23 mouse cellular contexts compared by ENCODE assay signal in genomic region chr2:11294643-11295191, GRCm38 (mm10).
DNase-seq lines count a peak whose midpoint lies in the region; ATAC-seq and TF ChIP-seq lines count a peak whose summit lies in the region.
"Had no signal": no experiment of that assay in that cellular context is flagged by ENCODE, and none has a peak within 500 bp of the region (broad histone marks: within the 10 kb centered on the region; RNA-seq: fewer than 3 reads in every experiment).

No protein-coding gene starts in this region.

- H3K4me1 ChIP-seq in embryonic facial prominence, embryonic 14.5 days (ENCODE audit: control insufficient read depth, insufficient read depth, low read length): no peaks in the 10 kb centered on the region
- H3K4me1 ChIP-seq in embryonic facial prominence, embryonic 10.5 days: no peaks in the 10 kb centered on the region
- H3K4me1 ChIP-seq in kidney, postnatal 0 days (replicated peaks; ENCODE audit: insufficient read depth, low read length): no peaks in the 10 kb centered on the region
- 0 out of 2 replicates have a peak, but pooled peaks cover 5% of the 10 kb centered on the region for H3K4me1 ChIP-seq in stomach, embryonic 14.5 days (ENCODE audit: control insufficient read depth, insufficient read depth, low read length)
- no peaks in the 10 kb centered on the region for H3K4me1 ChIP-seq in stomach, postnatal 0 days (replicated peaks; ENCODE audit: control insufficient read depth, insufficient read depth)
- H3K4me1 ChIP-seq in stomach, embryonic 16.5 days (ENCODE audit: control insufficient read depth, insufficient read depth, low read length): no peaks in the 10 kb centered on the region
- H3K4me1 ChIP-seq in neural tube, embryonic 15.5 days: no peaks in the 10 kb centered on the region
- H3K4me1 ChIP-seq: embryonic facial prominence, embryonic 15.5 days; heart, embryonic 12.5 days; limb, embryonic 12.5 days; megakaryocyte, embryonic 14.5 days had no signal

- TF ChIP-seq EP300 in stomach, postnatal 0 days (optimal IDR thresholded peaks at IDR 0.05): no peak

- H3K4me3 ChIP-seq in embryonic facial prominence, embryonic 14.5 days (ENCODE audit: low read depth, low read length): no peak overlapping the region
- no peak overlapping the region for H3K4me3 ChIP-seq in embryonic facial prominence, embryonic 10.5 days
- no peak overlapping the region for H3K4me3 ChIP-seq in kidney, postnatal 0 days (replicated peaks; ENCODE audit: low read depth, low read length)
- no peak overlapping the region for H3K4me3 ChIP-seq in stomach, embryonic 14.5 days (ENCODE audit: low read depth, low read length)
- no peak overlapping the region for H3K4me3 ChIP-seq in stomach, postnatal 0 days (ENCODE audit: low read depth, low read length)
- no peak overlapping the region for H3K4me3 ChIP-seq in stomach, embryonic 16.5 days (replicated peaks; ENCODE audit: low read length)
- no peak overlapping the region for H3K4me3 ChIP-seq in neural tube, embryonic 15.5 days (replicated peaks)
- H3K4me3 ChIP-seq: embryonic facial prominence, embryonic 15.5 days; gastrocnemius, adult 2 months; heart, embryonic 12.5 days; layer of hippocampus, adult 2 months; limb, embryonic 12.5 days; megakaryocyte, embryonic 14.5 days had no signal

- no peak overlapping the region for H3K4me2 ChIP-seq in embryonic facial prominence, embryonic 14.5 days (ENCODE audit: low read depth, low read length)
- H3K4me2 ChIP-seq in kidney, postnatal 0 days (ENCODE audit: low read length): no peak overlapping the region
- no peak overlapping the region for H3K4me2 ChIP-seq in stomach, embryonic 14.5 days (replicated peaks; ENCODE audit: low read depth, low read length)
- no peak overlapping the region for H3K4me2 ChIP-seq in stomach, postnatal 0 days (replicated peaks; ENCODE audit: low read depth)
- H3K4me2 ChIP-seq in stomach, embryonic 16.5 days (ENCODE audit: low read depth, low read length): no peak overlapping the region
- no peak overlapping the region for H3K4me2 ChIP-seq in neural tube, embryonic 15.5 days
- H3K4me2 ChIP-seq: embryonic facial prominence, embryonic 15.5 days; heart, embryonic 12.5 days; hindbrain, embryonic 14.5 days; limb, embryonic 12.5 days; liver, embryonic 11.5 days had no signal

- H3K36me3 ChIP-seq in embryonic facial prominence, embryonic 14.5 days (ENCODE audit: control insufficient read depth, insufficient read depth, low read length): no peaks in the 10 kb centered on the region
- no peaks in the 10 kb centered on the region for H3K36me3 ChIP-seq in embryonic facial prominence, embryonic 10.5 days (replicated peaks)
- H3K36me3 ChIP-seq in kidney, postnatal 0 days (ENCODE audit: insufficient read depth, low read length): no peaks in the 10 kb centered on the region
- H3K36me3 ChIP-seq in stomach, embryonic 14.5 days (ENCODE audit: control insufficient read depth, insufficient read depth, low read length): no peaks in the 10 kb centered on the region
- no peaks in the 10 kb centered on the region for H3K36me3 ChIP-seq in stomach, postnatal 0 days (ENCODE audit: control insufficient read depth, insufficient read depth, low read length)
- H3K36me3 ChIP-seq in stomach, embryonic 16.5 days (ENCODE audit: control insufficient read depth, insufficient read depth, low read length): no peaks in the 10 kb centered on the region
- H3K36me3 ChIP-seq in neural tube, embryonic 15.5 days: no peaks in the 10 kb centered on the region
- H3K36me3 ChIP-seq: embryonic facial prominence, embryonic 15.5 days; heart, embryonic 12.5 days; limb, embryonic 12.5 days had no signal

- TF ChIP-seq CTCF in kidney, postnatal 0 days (IDR thresholded peaks at IDR 0.05; ENCODE audit: low read depth): no peak
- no peak for TF ChIP-seq CTCF in stomach, postnatal 0 days (IDR thresholded peaks at IDR 0.05; ENCODE audit: low read depth)

- DNase-seq in embryonic facial prominence, embryonic 14.5 days (ENCODE audit: low spot score): peak; percentile 18
- no peak for DNase-seq in embryonic facial prominence, embryonic 10.5 days (ENCODE audit: low spot score)
- DNase-seq in kidney, postnatal 0 days (ENCODE audit: low spot score): peak; percentile 32
- DNase-seq in kidney, postnatal 14 days: no peak
- DNase-seq in stomach, postnatal 0 days (ENCODE audit: low spot score): no peak
- DNase-seq: cerebellum, adult 11 months; cerebellum, adult 9-11 months; gastrocnemius, adult 2 months; midbrain, embryonic 14.5 days; right cerebral cortex, postnatal 14 days; thymus, postnatal 25 days had no signal

- no peak overlapping the region for H3K27ac ChIP-seq in embryonic facial prominence, embryonic 14.5 days (replicated peaks; ENCODE audit: low read depth, low read length)
- no peak overlapping the region for H3K27ac ChIP-seq in embryonic facial prominence, embryonic 10.5 days (replicated peaks)
- H3K27ac ChIP-seq in kidney, postnatal 0 days: no peak overlapping the region
- peak overlapping the region; percentile 23; the same call in 1 of the 2 replicates for H3K27ac ChIP-seq in stomach, embryonic 14.5 days (ENCODE audit: low read length)
- H3K27ac ChIP-seq in stomach, postnatal 0 days (replicated peaks): no peak overlapping the region
- 0 out of 2 replicates have a peak overlapping the region, but pooled peaks have one; percentile 16 for H3K27ac ChIP-seq in stomach, embryonic 16.5 days (ENCODE audit: low read length)
- H3K27ac ChIP-seq in neural tube, embryonic 15.5 days (replicated peaks): no peak overlapping the region
- H3K27ac ChIP-seq: embryonic facial prominence, embryonic 15.5 days; gastrocnemius, adult 2 months; hindbrain, embryonic 14.5 days; layer of hippocampus, adult 2 months; limb, embryonic 12.5 days had no signal

- no peak for ATAC-seq in embryonic facial prominence, embryonic 14.5 days (ENCODE audit: low read depth)
- ATAC-seq in kidney, postnatal 0 days (replicated peaks; ENCODE audit: low FRiP score, low read depth): no peak
- ATAC-seq in stomach, embryonic 14.5 days (ENCODE audit: insufficient number of reproducible peaks, insufficient read depth, low FRiP score, low read depth): 0 out of 2 replicates have a peak, but pooled peaks have one; percentile 57
- ATAC-seq in stomach, postnatal 0 days (ENCODE audit: low FRiP score, low TSS enrichment): no peak
- peak; percentile 53; the same call in 1 of the 2 replicates for ATAC-seq in stomach, embryonic 16.5 days (ENCODE audit: insufficient read depth, low FRiP score)
- no peak for ATAC-seq in neural tube, embryonic 15.5 days (ENCODE audit: low FRiP score)
- ATAC-seq: forebrain, embryonic 14.5 days; inflammation-experienced regulatory T-cells, adult 6 months had no signal

- no peaks in the 10 kb centered on the region for H3K27me3 ChIP-seq in embryonic facial prominence, embryonic 14.5 days (replicated peaks; ENCODE audit: control insufficient read depth, insufficient read depth, low read length)
- no peaks in the 10 kb centered on the region for H3K27me3 ChIP-seq in embryonic facial prominence, embryonic 10.5 days (replicated peaks; ENCODE audit: low read depth, poor library complexity, severe bottlenecking)
- H3K27me3 ChIP-seq in kidney, postnatal 0 days (ENCODE audit: insufficient read depth, low read length): no peaks in the 10 kb centered on the region
- no peaks in the 10 kb centered on the region for H3K27me3 ChIP-seq in stomach, embryonic 14.5 days (ENCODE audit: control insufficient read depth, insufficient read depth, low read length)
- H3K27me3 ChIP-seq in stomach, postnatal 0 days (ENCODE audit: control insufficient read depth, insufficient read depth, low read length): no peaks in the 10 kb centered on the region
- H3K27me3 ChIP-seq in stomach, embryonic 16.5 days (ENCODE audit: control insufficient read depth, insufficient read depth, low read length): no peaks in the 10 kb centered on the region
- H3K27me3 ChIP-seq in neural tube, embryonic 15.5 days (replicated peaks): no peaks in the 10 kb centered on the region
- H3K27me3 ChIP-seq: embryonic facial prominence, embryonic 15.5 days; heart, embryonic 12.5 days; limb, embryonic 12.5 days; megakaryocyte, embryonic 14.5 days had no signal

- H3K9me3 ChIP-seq in embryonic facial prominence, embryonic 14.5 days (ENCODE audit: control insufficient read depth, low read length): no peaks in the 10 kb centered on the region
- no peaks in the 10 kb centered on the region for H3K9me3 ChIP-seq in embryonic facial prominence, embryonic 10.5 days
- H3K9me3 ChIP-seq in kidney, postnatal 0 days (replicated peaks; ENCODE audit: low read length): no peaks in the 10 kb centered on the region
- H3K9me3 ChIP-seq in stomach, embryonic 14.5 days (ENCODE audit: control insufficient read depth, low read depth, low read length): no peaks in the 10 kb centered on the region
- H3K9me3 ChIP-seq in stomach, postnatal 0 days (ENCODE audit: control insufficient read depth, low read length): no peaks in the 10 kb centered on the region
- H3K9me3 ChIP-seq in stomach, embryonic 16.5 days (replicated peaks; ENCODE audit: control insufficient read depth, low read length): no peaks in the 10 kb centered on the region
- H3K9me3 ChIP-seq in neural tube, embryonic 15.5 days (replicated peaks): no peaks in the 10 kb centered on the region
- H3K9me3 ChIP-seq: embryonic facial prominence, embryonic 15.5 days; heart, embryonic 12.5 days; limb, embryonic 12.5 days; megakaryocyte, embryonic 14.5 days had no signal

- H3K9ac ChIP-seq in embryonic facial prominence, embryonic 14.5 days (ENCODE audit: low read depth, low read length): no peak overlapping the region
- no peak overlapping the region for H3K9ac ChIP-seq in kidney, postnatal 0 days (ENCODE audit: low read depth, low read length)
- no peak overlapping the region for H3K9ac ChIP-seq in stomach, embryonic 14.5 days (replicated peaks; ENCODE audit: low read depth, low read length)
- no peak overlapping the region for H3K9ac ChIP-seq in stomach, postnatal 0 days (ENCODE audit: low read length)
- H3K9ac ChIP-seq in stomach, embryonic 16.5 days (ENCODE audit: low read length): no peak overlapping the region
- no peak overlapping the region for H3K9ac ChIP-seq in neural tube, embryonic 15.5 days (replicated peaks)
- H3K9ac ChIP-seq: embryonic facial prominence, embryonic 15.5 days; heart, embryonic 12.5 days; hindbrain, embryonic 14.5 days; limb, embryonic 12.5 days had no signal

- WGBS in embryonic facial prominence, embryonic 14.5 days: 52% methylated on average over 5 of the region's 5 CpGs
- WGBS in embryonic facial prominence, embryonic 10.5 days: 74% methylated on average over 5 of the region's 5 CpGs
- 26% methylated on average over 5 of the region's 5 CpGs for WGBS in kidney, postnatal 0 days
- 30% methylated on average over 5 of the region's 5 CpGs for WGBS in stomach, embryonic 14.5 days
- WGBS in stomach, postnatal 0 days: 28% methylated on average over 5 of the region's 5 CpGs
- WGBS in stomach, embryonic 16.5 days: 30% methylated on average over 5 of the region's 5 CpGs
- WGBS in neural tube, embryonic 15.5 days: 78% methylated on average over 5 of the region's 5 CpGs

Comparison
In these comparisons a context has a peak if more than half of its experiments do, and no peak if none do; other contexts are left out.
1. ATAC-seq: peak in stomach, embryonic 14.5 days (single experiment) and stomach, embryonic 16.5 days (single experiment); none in embryonic facial prominence, embryonic 14.5 days (single experiment), kidney, postnatal 0 days (single experiment), stomach, postnatal 0 days (single experiment) and neural tube, embryonic 15.5 days (single experiment).
2. DNase-seq: peak in embryonic facial prominence, embryonic 14.5 days (single experiment) and kidney, postnatal 0 days (single experiment); none in embryonic facial prominence, embryonic 10.5 days (single experiment), kidney, postnatal 14 days (single experiment) and stomach, postnatal 0 days (single experiment).
3. H3K27ac ChIP-seq: peak in stomach, embryonic 14.5 days (single experiment) and stomach, embryonic 16.5 days (single experiment); none in embryonic facial prominence, embryonic 14.5 days (single experiment), embryonic facial prominence, embryonic 10.5 days (single experiment), kidney, postnatal 0 days (single experiment), stomach, postnatal 0 days (single experiment) and neural tube, embryonic 15.5 days (single experiment).